Mouse (Mus musculus): Measurements from ENCODE around the gene Gm17361.
"Not testable (repeated sequence)": the region's sequence is repeated elsewhere in the genome, so short reads cannot be mapped to it uniquely, and the experiment has no call there.

The Gm17361 gene

GRCm38 (mm10) chrX:125003863-125004262 is at the start of gene Gm17361:
Gene Gm17361 (plus strand): TSS chrX:125004163.
- in situ Hi-C loops (cut with MboI), result not testable (repeated sequence)
